8 mouse cellular contexts compared by ENCODE assay signal in genomic region chr2:163202884-163203634, GRCm38 (mm10). TPM values are rescaled to one million over a fixed set of nuclear protein-coding genes. Genes with fewer than 3 reads are reported as not detected.
DNase-seq lines count a peak whose midpoint lies in the region; ATAC-seq and TF ChIP-seq lines count a peak whose summit lies in the region.

TSS of gene Tox2 (plus strand) at chr2:163203125.

- H3K9ac ChIP-seq in hindbrain, embryonic 15.5 days: peak within 1 kb of the TSS; percentile 54
- H3K9ac ChIP-seq in lung, postnatal 0 days (replicated peaks; ENCODE audit: low read depth): peak within 1 kb of the TSS; percentile 41; the same call in 1 of the 2 replicates

- peaks cover 12% of the 10 kb centered on the region for H3K27me3 ChIP-seq in hindbrain, embryonic 15.5 days
- H3K27me3 ChIP-seq in lung, postnatal 0 days (replicated peaks; ENCODE audit: insufficient read depth, low read length): peaks cover 22% of the 10 kb centered on the region; the same call in 1 of the 2 replicates

- ATAC-seq in hindbrain, embryonic 15.5 days (ENCODE audit: low FRiP score, low read depth): peak; percentile 80
- peak; percentile 95 for ATAC-seq in lung, postnatal 0 days
- ATAC-seq in erythroid progenitor cell, adult 5-6 weeks (replicated peaks; ENCODE audit: low FRiP score, poor library complexity, severe bottlenecking): no peak

- no peak for TF ChIP-seq EP300 in lung, postnatal 0 days (IDR thresholded peaks at IDR 0.05)

- no peaks in the 10 kb centered on the region for H3K9me3 ChIP-seq in hindbrain, embryonic 15.5 days
- no peaks in the 10 kb centered on the region for H3K9me3 ChIP-seq in lung, postnatal 0 days (ENCODE audit: low read length)

- peak; percentile 22 for DNase-seq in ES-CJ7 (ENCODE audit: low read depth, low spot score)
- DNase-seq in adrenal gland, postnatal 4 days (ENCODE audit: low spot score in 2 of 2): peak; percentile 13 to 25
- peak; percentile 67 to 85 for DNase-seq in frontal cortex, adult 2 months (ENCODE audit: extremely low spot score in 1 of 2, low spot score in 1 of 2)
- peak in 1 of 2 experiments; percentile 44 for DNase-seq in layer of hippocampus, postnatal 36 days
- peak; percentile 84 for DNase-seq in lung, postnatal 0 days (ENCODE audit: low spot score)
- peak; percentile 97 for DNase-seq in retina, postnatal 1 day

- peak within 1 kb of the TSS; percentile 85 for H3K4me2 ChIP-seq in hindbrain, embryonic 15.5 days
- peak within 1 kb of the TSS; percentile 92 for H3K4me2 ChIP-seq in lung, postnatal 0 days (replicated peaks; ENCODE audit: low read depth, low read length)

- no peaks in the 10 kb centered on the region for H3K36me3 ChIP-seq in hindbrain, embryonic 15.5 days
- H3K36me3 ChIP-seq in lung, postnatal 0 days (ENCODE audit: insufficient read depth, low read length): no peaks in the 10 kb centered on the region

- H3K4me1 ChIP-seq in hindbrain, embryonic 15.5 days (replicated peaks): peaks cover 44% of the 10 kb centered on the region
- 0 out of 2 replicates have a peak, but pooled peaks cover 2% of the 10 kb centered on the region for H3K4me1 ChIP-seq in lung, postnatal 0 days (ENCODE audit: insufficient read depth, low read depth, low read length)

- under 1% methylated on average over 72 of the region's 79 CpGs for WGBS in hindbrain, embryonic 15.5 days
- under 1% methylated on average over 67 of the region's 79 CpGs for whole genome bisulfite sequencing in lung, postnatal 0 days

- H3K27ac ChIP-seq in hindbrain, embryonic 15.5 days (replicated peaks): peak within 1 kb of the TSS; percentile 66
- H3K27ac ChIP-seq in lung, postnatal 0 days (ENCODE audit: low read length): peak within 1 kb of the TSS; percentile 74

- TF ChIP-seq CTCF in lung, postnatal 0 days (IDR thresholded peaks at IDR 0.05): peak; percentile 29; the same call in 1 of the 2 replicates

- peak within 1 kb of the TSS; percentile 56 for H3K4me3 ChIP-seq in hindbrain, embryonic 15.5 days
- H3K4me3 ChIP-seq in lung, postnatal 0 days (ENCODE audit: low read depth, low read length): peak within 1 kb of the TSS; percentile 54

RNA-seq across cellular contexts. Expression of gene Tox2, which starts in this region (rescaled TPM):
- total RNA-seq in adrenal gland, postnatal 4 days (2021): 1 to 10 TPM; 8.0 to 9.5 TPM
- polyA plus RNA-seq in frontal cortex, adult 2 months (2012; rRNA removed): 29.3 and 31.9 TPM in 2 replicates
- 26.1 and 32.2 TPM in 2 replicates for polyA plus RNA-seq in hindbrain, embryonic 15.5 days (2015; fragmentation: Nextera tagmentation; extraction: Ambion mirVana)
- 10 to 100 TPM; 18.6 to 20.9 TPM for total RNA-seq in layer of hippocampus, postnatal 36 days (2021)
- polyA plus RNA-seq in lung, postnatal 0 days (2015; fragmentation: Nextera tagmentation; extraction: Ambion mirVana): 4.3 and 7.2 TPM in 2 replicates
- total RNA-seq in erythroid progenitor cell, adult 5-6 weeks (2015; ENCODE audit: low replicate concordance): not detected in 2 replicates
- not detected in 2 replicates for total RNA-seq in erythroid progenitor cell, adult 5-6 weeks (2017; ENCODE audit: low replicate concordance)

Comparison
In these comparisons a context has a peak if more than half of its experiments do, and no peak if none do; other contexts are left out.
1. RNA of gene Tox2 (total RNA-seq): 18.6 to 20.9 TPM in layer of hippocampus, postnatal 36 days and 8.0 to 9.5 TPM in adrenal gland, postnatal 4 days; not detected in erythroid progenitor cell, adult 5-6 weeks; every median in the first group is over 4 times any median in the second.